Comparison of ENCODE assay signal across 15 mouse cellular contexts in genomic region chr9:14652761-14653160, GRCm38 (mm10). TPM values are rescaled to one million over a fixed set of nuclear protein-coding genes. Genes with fewer than 3 reads are reported as not detected.
"Had no signal": no experiment of that assay in that cellular context is flagged by ENCODE, and none has a peak within 500 bp of the region (broad histone marks: within the 10 kb centered on the region; RNA-seq: fewer than 3 reads in every experiment).

No protein-coding gene starts in this region.

- H3K36me3 ChIP-seq: kidney, embryonic 15.5 days; limb, embryonic 10.5 days; liver, embryonic 12.5 days; midbrain, embryonic 12.5 days; stomach, embryonic 15.5 days had no signal

- H3K27me3 ChIP-seq: kidney, embryonic 15.5 days; midbrain, embryonic 12.5 days; stomach, embryonic 15.5 days had no signal

- ATAC-seq: intestine, embryonic 16.5 days; liver, embryonic 12.5 days; midbrain, embryonic 16.5 days had no signal

- DNase-seq: kidney, adult 2 months; kidney, postnatal 14 days; right cerebral cortex, postnatal 25 days; spleen, adult 18-20 months; thymus, adult 2 months; thymus, postnatal 25 days had no signal

- H3K4me1 ChIP-seq: kidney, embryonic 15.5 days; liver, embryonic 12.5 days; midbrain, embryonic 12.5 days; stomach, embryonic 15.5 days had no signal

- H3K27ac ChIP-seq: kidney, embryonic 15.5 days; limb, embryonic 10.5 days; liver, embryonic 12.5 days; macrophage; midbrain, embryonic 12.5 days; stomach, embryonic 15.5 days had no signal

- H3K4me3 ChIP-seq: kidney, embryonic 15.5 days; limb, embryonic 10.5 days; liver, embryonic 12.5 days; midbrain, embryonic 12.5 days; stomach, embryonic 15.5 days had no signal

- H3K9me3 ChIP-seq: kidney, embryonic 15.5 days; limb, embryonic 10.5 days; liver, embryonic 12.5 days; midbrain, embryonic 12.5 days; stomach, embryonic 15.5 days had no signal

RNA-seq across cellular contexts. Expression of gene Amotl1, which starts 7.9 kb away (rescaled TPM):
- total RNA-seq: megakaryocyte-erythroid progenitor cell, adult 5-6 weeks had no signal
